Mouse (Mus musculus) heart, embryonic 11.5 days (tissue): ENCODE results near the gene Trex2. TPM values are rescaled to one million over a fixed set of nuclear protein-coding genes. Genes with fewer than 3 reads are reported as not detected.

ENCODE experiments used
- ATAC-seq: fragments of 200-750 bp; cut with Nextera tagmentation; replicated peaks from 2 replicates; pipeline ENCODE4 v1.8.0; 2017; ENCODE audit warnings: moderate library complexity; ENCODE audit not compliant: insufficient number of reproducible peaks, low FRiP score, low TSS enrichment
- H3K27ac ChIP-seq: fragments of 300-500 bp; sonication (generic); 2 replicates; pipeline ENCODE4 v1.5.1; 2014; ENCODE audit warnings: mild to moderate bottlenecking, low read depth, low read length
- H3K27me3 ChIP-seq: fragments of 300-500 bp; sonication (generic); 2 replicates; pipeline ENCODE4 v1.6.1; 2014; ENCODE audit warnings: mild to moderate bottlenecking, low read length, mixed read lengths; ENCODE audit not compliant: control insufficient read depth, insufficient read depth
- H3K36me3 ChIP-seq: fragments of 300-500 bp; sonication (generic); 2 replicates; pipeline ENCODE4 v1.6.1; 2014; ENCODE audit warnings: mild to moderate bottlenecking, low read length, moderate library complexity, mixed read lengths; ENCODE audit not compliant: control insufficient read depth, insufficient read depth
- H3K4me1 ChIP-seq: fragments of 300-500 bp; sonication (generic); 2 replicates; pipeline ENCODE4 v1.6.1; 2014; ENCODE audit warnings: low read length; ENCODE audit not compliant: control insufficient read depth, insufficient read depth
- H3K4me2 ChIP-seq: fragments of 300-500 bp; sonication (generic); 2 replicates; pipeline ENCODE4 v1.6.1; 2014; ENCODE audit warnings: mild to moderate bottlenecking, moderate library complexity
- H3K4me3 ChIP-seq: fragments of 300-500 bp; sonication (generic); 2 replicates; pipeline ENCODE4 v1.5.1; 2014; ENCODE audit warnings: low read depth, low read length
- H3K9ac ChIP-seq: fragments of 300-500 bp; sonication (generic); 2 replicates; pipeline ENCODE4 v1.6.1; 2014; ENCODE audit warnings: mild to moderate bottlenecking, low read depth, low read length, moderate library complexity
- H3K9me3 ChIP-seq: fragments of 300-500 bp; sonication (generic); replicated peaks from 2 replicates; pipeline ENCODE4 v1.6.1; 2016; ENCODE audit warnings: low read length; ENCODE audit not compliant: control insufficient read depth
- WGBS: fragments of 180-500 bp; shearing (Covaris S2); extraction: QIAGEN DNeasy Blood & Tissue Kit; methylation state at CpG from one replicate; pipeline ENCODE4 v1.1.7; 2014; ENCODE audit not compliant: insufficient replicate concordance; 5-methylcytosine and 5-hydroxymethylcytosine counted together
- polyA plus RNA-seq: library from polyadenylated mRNA; unstranded; fragments of >200 nt; fragmentation: Nextera tagmentation; extraction: Ambion mirVana; gene quantifications from 2 replicates; pipeline ENCODE4 v1.2.1, GENCODE M21; 2014

The Trex2 gene
- polyA plus RNA-seq, 1 experiment from 2014 or later: not detected

GRCm38 (mm10) chrX:73476621-73477020 lies 41.5 kb upstream of the Trex2 start:
- no peak overlapping the region for H3K4me2 ChIP-seq
- ATAC-seq: peak; percentile 66
- H3K27ac ChIP-seq: peak overlapping the region; percentile 74
- peaks cover 11% of the 10 kb centered on the region for H3K27me3 ChIP-seq
- no peaks in the 10 kb centered on the region for H3K36me3 ChIP-seq
- peaks cover 2% of the 10 kb centered on the region; the same call in 1 of the 2 replicates for H3K4me1 ChIP-seq
- H3K9me3 ChIP-seq: no peaks in the 10 kb centered on the region
- no peak overlapping the region for H3K9ac ChIP-seq
- H3K4me3 ChIP-seq: no peak overlapping the region
- 46% methylated on average over 2 of the region's 2 CpGs for WGBS

DNA sequence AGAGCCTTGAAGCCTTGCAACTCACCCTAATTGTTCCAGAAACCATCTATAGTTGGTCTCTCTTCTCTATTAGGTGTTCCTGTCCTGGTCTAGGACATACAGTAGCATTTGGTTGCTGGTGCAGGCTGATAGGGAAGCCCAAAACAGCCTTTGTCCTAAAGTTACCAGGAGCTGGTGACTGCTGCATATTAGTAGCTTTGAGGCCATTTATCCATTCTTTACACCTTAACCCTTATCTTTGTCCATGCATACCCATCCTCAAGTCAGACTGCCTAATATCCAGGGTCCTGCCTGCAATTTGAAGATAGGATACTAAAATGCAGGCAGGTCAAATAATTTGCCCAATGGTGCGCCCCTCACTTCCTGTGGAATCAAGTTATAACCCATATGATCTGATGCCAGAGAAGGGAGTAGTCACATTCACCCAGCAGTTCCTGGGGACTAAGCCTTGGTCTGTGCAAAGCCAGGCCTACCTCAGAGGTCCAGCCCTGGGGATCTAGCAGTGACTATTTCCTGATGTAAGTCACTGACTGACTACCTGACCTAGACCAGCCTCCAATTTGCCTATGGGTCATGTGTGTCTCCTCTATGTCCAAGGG lies 40.6 kb upstream of the Trex2 start:
- H3K27ac ChIP-seq: peak overlapping the region; percentile 74
- 75% methylated on average over 1 of the region's 1 CpGs for WGBS
- H3K36me3 ChIP-seq: no peaks in the 10 kb centered on the region
- ATAC-seq: no peak
- H3K4me3 ChIP-seq: no peak overlapping the region
- peaks cover 11% of the 10 kb centered on the region for H3K27me3 ChIP-seq
- H3K9me3 ChIP-seq: no peaks in the 10 kb centered on the region
- H3K9ac ChIP-seq: no peak overlapping the region
- H3K4me1 ChIP-seq: peaks cover 2% of the 10 kb centered on the region; the same call in 1 of the 2 replicates
- no peak overlapping the region for H3K4me2 ChIP-seq

DNA sequence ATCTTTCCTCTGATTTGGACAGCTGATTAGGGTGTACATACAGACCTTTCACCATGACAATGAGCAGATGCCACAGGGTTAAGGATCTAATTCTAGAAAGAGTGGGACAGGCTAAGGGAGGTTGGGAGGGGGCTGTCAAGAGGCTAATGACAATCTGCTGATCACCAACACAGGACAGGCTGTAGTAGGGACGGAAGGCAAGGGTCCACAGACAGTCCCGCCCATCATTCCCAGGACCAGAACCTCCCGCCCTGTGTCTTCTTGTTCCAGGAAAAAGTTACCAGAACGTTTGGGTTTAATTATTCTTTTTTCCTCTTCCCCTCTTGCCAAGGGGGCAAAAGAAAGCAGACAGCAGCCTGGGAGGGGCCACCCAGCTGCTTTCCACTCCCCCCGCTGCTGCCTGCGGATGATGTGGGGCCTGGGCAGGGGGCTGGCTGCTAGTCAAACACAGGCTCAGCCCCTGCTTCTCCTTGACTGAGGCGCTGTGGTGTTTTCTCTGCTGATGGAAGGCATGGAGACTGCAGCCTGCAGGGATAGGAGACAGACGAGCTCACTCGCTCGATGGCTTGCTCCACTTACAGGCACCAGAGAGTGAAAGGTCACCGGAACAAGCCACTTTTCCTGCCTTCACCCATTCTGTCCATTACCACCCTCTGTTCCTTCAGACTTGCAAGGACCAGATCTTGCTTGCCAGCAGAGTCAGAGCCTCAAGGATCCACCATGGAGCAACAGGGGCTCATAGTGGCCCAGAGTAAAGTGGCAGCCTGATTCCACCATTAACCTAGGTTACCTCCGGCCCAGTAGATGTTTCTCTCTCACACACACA lies 39.4 kb upstream of the Trex2 start:
- ATAC-seq: no peak
- no peak overlapping the region for H3K4me2 ChIP-seq
- no peaks in the 10 kb centered on the region for H3K36me3 ChIP-seq

DNA sequence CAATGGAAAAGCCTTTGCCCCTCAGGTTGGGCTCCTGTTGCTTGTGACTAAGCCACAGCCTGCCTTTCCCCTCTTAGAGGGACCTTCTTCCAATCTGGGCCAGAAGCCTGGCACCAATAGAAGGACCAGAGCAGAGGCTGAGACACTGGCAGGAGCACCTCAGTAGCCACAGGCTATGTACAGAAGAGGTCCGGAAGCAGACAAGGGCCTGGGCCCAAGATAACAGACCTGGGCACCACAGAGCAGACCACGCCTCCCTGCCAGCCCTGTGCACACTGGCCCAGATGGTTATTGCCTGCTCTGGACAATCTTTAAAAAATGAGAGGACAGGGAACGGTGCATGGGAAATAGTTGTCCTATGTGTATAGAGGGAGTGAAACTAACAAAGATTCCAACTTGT lies 36.6 kb upstream of the Trex2 start:
- H3K36me3 ChIP-seq: no peaks in the 10 kb centered on the region
- no peaks in the 10 kb centered on the region for H3K9me3 ChIP-seq
- no peak overlapping the region for H3K9ac ChIP-seq
- ATAC-seq: no peak
- no peak overlapping the region for H3K4me2 ChIP-seq
- H3K27me3 ChIP-seq: peaks cover 9% of the 10 kb centered on the region
- H3K4me1 ChIP-seq: peaks cover 2% of the 10 kb centered on the region; the same call in 1 of the 2 replicates
- H3K4me3 ChIP-seq: no peak overlapping the region
- H3K27ac ChIP-seq: no peak overlapping the region
- 82% methylated on average over 3 of the region's 3 CpGs for WGBS

More for the DNA sequence above, 39.4 kb upstream of the Trex2 start:
- no peak overlapping the region for H3K9ac ChIP-seq
- peaks cover 2% of the 10 kb centered on the region; the same call in 1 of the 2 replicates for H3K4me1 ChIP-seq
- peaks cover 12% of the 10 kb centered on the region for H3K27me3 ChIP-seq
- no peak overlapping the region for H3K4me3 ChIP-seq
- peak overlapping the region; percentile 64 for H3K27ac ChIP-seq
- H3K9me3 ChIP-seq: no peaks in the 10 kb centered on the region
- WGBS: 45% methylated on average over 12 of the region's 12 CpGs

DNA sequence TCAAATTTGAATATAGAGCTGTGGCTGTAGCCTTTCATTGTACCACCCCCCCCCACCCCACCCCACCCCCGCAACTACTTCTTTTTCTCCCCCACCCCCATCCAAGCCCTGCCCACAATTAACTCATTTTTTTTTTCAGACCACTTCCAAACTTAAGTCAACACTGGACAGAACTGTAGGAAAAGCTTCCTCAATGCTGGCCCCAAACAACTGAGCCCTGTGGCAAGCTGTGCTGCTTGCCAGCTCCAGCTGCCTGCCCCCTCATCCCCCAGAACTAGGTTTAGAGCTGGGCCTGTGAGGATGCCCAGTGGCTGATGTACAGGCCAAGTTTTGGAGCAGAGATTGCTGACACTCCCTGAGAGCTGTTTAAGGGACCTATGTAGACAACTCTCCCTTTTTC lies 33.6 kb upstream of the Trex2 start:
- no peak overlapping the region for H3K27ac ChIP-seq
- H3K9ac ChIP-seq: no peak overlapping the region
- no peaks in the 10 kb centered on the region for H3K4me1 ChIP-seq
- H3K4me3 ChIP-seq: no peak overlapping the region
- no peaks in the 10 kb centered on the region for H3K36me3 ChIP-seq
- no peak for ATAC-seq
- H3K27me3 ChIP-seq: peaks cover 9% of the 10 kb centered on the region
- H3K4me2 ChIP-seq: no peak overlapping the region
- H3K9me3 ChIP-seq: no peaks in the 10 kb centered on the region
- WGBS: 58% methylated on average over 1 of the region's 1 CpGs

DNA sequence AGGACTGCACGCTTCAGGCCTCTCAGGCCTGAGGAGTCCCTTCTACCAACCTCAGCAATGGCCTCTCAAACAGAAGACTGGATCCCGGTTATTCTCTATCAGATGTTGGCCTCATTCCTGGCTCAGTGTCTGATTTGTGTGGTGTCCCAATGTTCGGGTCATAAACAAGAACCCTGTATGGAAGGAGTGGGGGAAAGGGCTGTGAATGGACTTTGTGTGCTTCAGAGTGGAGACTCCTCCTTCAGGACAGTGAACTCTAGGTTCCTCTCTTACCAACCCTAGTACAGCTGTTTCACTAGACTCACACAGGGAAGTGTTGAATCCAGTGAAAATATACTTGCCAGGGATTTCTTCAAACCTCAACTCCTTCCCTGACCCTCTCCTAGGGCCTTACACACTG lies 33.2 kb upstream of the Trex2 start:
- no peak for ATAC-seq

DNA sequence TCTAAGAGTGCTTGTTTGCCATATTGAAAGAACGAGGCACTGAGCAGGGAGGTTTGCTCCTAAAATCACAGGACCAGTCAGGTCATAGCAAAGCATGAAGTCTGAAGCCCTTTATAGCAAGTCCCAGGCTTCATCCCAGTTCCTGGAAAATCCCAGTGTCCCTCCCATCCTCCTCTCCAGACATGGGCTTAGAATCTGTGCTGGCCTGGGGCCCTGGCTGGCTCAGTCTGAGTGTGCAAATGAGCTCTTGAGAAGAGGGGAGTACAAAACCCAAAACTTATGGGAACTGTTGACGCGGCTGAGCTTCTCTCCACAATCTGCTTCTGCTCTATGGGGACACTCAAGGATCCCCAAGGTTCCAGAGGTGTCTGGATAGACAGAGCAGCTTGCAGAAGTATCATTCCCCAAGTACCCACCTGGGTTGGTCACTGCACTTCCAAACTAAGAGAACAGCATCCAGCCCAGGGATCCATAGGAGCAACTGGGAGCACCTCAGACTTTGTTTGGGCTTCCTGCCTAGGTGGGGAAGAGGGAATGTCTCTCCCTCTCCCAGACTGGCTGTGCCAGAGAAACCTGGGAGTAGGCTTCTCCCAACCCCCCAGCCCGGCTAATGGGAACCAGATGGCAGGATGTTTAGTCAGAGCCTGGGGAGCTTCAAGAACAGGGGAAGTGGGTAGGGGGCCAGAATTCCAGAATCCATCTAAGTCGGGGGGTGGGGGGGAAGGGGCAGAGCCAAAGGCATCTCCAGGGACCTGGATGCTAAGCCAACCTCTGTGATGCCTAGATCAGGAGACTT lies 32.5 kb upstream of the Trex2 start:
- 63% methylated on average over 5 of the region's 5 CpGs for WGBS
- no peaks in the 10 kb centered on the region for H3K9me3 ChIP-seq
- no peak for ATAC-seq
- no peaks in the 10 kb centered on the region for H3K36me3 ChIP-seq
- no peaks in the 10 kb centered on the region for H3K4me1 ChIP-seq
- H3K4me3 ChIP-seq: no peak overlapping the region
- H3K4me2 ChIP-seq: no peak overlapping the region
- peak overlapping the region; percentile 41 for H3K27ac ChIP-seq
- no peak overlapping the region for H3K9ac ChIP-seq
- peaks cover 9% of the 10 kb centered on the region for H3K27me3 ChIP-seq

More for the DNA sequence above, 33.2 kb upstream of the Trex2 start:
- no peaks in the 10 kb centered on the region for H3K9me3 ChIP-seq
- no peak overlapping the region for H3K4me3 ChIP-seq
- 43% methylated on average over 3 of the region's 3 CpGs for WGBS
- no peak overlapping the region for H3K9ac ChIP-seq
- no peak overlapping the region for H3K4me2 ChIP-seq
- peak overlapping the region; percentile 41; the same call in 1 of the 2 replicates for H3K27ac ChIP-seq
- no peaks in the 10 kb centered on the region for H3K36me3 ChIP-seq
- H3K27me3 ChIP-seq: peaks cover 9% of the 10 kb centered on the region
- no peaks in the 10 kb centered on the region for H3K4me1 ChIP-seq

GRCm38 (mm10) chrX:73465483-73466186 lies 30.5 kb upstream of the Trex2 start:
- WGBS: 70% methylated on average over 9 of the region's 9 CpGs
- Histone ChIP-seq H3K27me3 (peaks cover 9% of the 10 kb centered on the region; the same call in 1 of the 2 replicates), H3K9me3 (no peaks in the 10 kb centered on the region), H3K4me1 (no peaks in the 10 kb centered on the region), H3K27ac (no peak overlapping the region), H3K9ac (no peak overlapping the region), H3K4me3 (no peak overlapping the region), H3K36me3 (no peaks in the 10 kb centered on the region), H3K4me2 (no peak overlapping the region)
- ATAC-seq: no peak
